Mouse (Mus musculus): ENCODE data around the gene Mypn.

DNA sequence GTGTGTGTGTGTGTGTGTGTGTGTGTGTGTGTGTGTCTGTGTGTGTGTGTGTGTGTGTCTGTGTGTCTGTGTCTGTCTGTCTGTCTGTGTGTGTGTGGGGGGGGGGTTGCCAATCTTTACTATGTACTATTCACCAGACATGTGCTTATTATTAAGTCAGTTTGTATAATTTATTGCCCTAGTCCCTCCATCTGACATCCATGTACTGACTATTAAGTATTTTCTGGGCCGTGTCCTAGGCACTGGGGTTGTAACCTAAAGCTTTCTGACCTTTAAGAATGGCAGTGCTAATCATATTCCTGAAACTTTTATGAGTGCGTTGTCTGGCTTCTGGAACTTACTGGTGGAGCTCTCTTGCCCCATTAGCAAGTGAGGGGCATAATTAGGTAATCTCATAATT lies 107.0 kb downstream of the Mypn start:
- no peak for TF ChIP-seq POLR2A (IDR thresholded peaks at IDR 0.05; ENCODE audit: low read depth, low read length)
- no peak for TF ChIP-seq CTCF (IDR thresholded peaks at IDR 0.05; ENCODE audit: extremely low read depth, insufficient read depth, insufficient read length, insufficient replicate concordance)

Measured in spleen, adult 2 months (tissue).